Mouse (Mus musculus): Measurements from ENCODE around the gene Sirt6. TPM values are rescaled to one million over a fixed set of nuclear protein-coding genes. Genes with fewer than 3 reads are reported as not detected.

Sirt6 gene
- polyA plus RNA-seq (2017; shearing (Covaris generic)), result 19.4 TPM

DNA sequence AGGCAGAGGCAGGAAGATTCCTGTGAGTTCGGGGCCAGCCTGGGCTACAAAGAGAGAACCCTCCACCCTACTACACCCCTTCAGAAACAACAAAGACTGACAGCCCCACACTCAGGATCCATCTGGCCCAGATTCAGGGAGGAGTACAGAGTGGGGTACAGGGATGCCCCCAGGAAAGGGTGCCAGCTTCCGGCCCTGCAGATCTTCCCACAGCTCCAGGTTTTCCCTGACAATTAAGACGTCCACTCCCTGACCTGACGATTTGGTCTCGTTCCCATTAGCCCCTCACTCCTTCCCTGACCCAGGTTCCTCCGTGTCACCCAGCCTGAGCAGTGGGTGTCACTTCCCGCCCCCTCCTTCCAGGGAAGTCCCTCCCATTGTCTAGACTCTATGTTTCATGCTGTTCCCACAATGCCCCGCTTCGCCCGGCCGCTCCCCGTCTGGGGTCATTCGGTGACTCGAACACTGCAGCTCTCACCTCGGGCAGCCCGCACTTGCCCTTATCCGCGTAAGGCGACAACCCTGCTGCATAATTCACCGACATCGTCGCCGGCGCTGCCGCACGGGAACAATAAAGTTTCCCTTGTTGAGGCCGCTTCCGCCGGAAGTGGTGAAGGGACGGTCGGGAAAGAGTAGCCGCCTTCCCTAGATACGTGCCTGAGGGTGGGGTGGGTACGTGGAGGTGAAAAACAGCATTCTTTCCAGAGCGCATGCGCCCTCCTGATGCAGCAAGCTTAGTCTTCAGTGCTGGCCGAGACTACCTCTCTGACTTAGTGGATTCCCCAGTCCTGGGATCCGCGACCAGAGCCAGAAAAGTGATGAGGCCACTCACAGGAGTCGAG lies at the start of gene Sirt6:
TSS of gene Sirt6 (minus strand) at position 804 of the 842 bp plus-strand sequence.

DNA sequence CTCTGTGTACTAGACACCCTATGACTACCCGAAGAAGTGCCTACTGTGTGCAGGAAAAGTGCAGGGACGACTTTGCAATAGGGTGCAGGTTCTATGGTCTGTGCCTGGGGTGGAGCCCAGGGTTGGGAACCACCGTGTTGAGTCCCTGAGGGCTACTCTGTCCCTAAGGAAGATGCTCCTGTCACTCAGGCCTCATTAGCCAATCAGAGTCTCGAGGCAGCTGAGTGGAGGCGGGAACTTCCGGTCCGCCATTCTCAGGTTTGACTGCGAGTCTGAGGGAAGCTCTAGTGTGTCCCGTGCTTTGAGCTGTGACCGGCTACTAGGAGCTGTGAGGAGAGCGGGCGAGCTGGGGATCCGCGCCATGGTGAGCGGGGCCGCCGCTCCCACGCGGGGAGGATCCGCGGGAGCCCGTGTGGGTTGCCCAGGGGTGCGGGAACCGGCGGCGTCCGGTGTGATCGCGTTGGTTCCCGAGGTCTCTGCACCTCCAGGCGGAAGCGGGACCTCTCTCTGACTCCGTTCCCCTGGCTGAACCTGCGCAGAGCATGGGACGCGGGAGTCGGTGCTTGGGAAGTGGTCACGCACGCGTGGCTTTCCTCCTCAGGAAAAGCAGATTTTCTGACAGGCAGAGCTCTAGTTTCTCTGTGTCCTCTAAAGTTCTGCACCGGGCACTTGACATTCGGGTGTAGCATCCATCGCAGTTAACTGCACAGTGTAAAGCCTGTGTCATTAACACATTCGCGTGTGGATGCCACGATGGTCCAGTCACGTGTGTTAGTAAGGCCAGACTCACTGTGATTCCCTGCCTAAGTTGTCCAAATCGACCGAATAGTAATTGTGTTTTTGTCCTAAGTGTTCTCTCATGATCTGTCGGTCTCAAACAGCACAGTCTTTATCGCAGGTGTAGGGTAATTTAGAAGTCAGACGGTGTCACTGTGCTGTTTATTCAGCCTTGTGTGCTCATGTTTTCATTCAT lies 21.5 kb upstream of the Sirt6 start, which contains the start of gene Gm10778:
TSS of gene Gm10778 (plus strand) at position 257 of the 973 bp plus-strand sequence.

DNA sequence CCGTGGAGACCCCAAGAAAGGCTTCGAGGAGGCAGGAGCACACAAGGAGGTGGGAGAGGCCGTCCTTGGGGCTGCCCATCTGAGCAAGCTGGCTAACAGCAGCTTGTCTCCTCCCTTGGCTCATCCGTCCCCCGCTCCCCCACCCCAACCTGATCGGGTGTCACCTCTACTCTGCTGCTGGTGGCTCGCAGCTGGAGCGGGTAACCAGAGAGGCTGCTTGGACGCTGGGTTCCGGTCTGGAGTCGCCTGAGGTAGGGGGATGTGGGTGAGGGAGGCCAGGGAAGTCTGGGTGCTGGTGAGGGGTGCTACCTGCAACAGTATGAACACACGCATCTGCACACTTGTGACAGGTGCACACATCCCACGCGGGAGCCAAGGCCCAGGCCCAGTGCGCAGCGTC lies 793 bp upstream of the Sirt6 start, which contains the start of gene Ankrd24:
TSS of gene Ankrd24 (plus strand) at position 151 of the 400 bp plus-strand sequence.

DNA sequence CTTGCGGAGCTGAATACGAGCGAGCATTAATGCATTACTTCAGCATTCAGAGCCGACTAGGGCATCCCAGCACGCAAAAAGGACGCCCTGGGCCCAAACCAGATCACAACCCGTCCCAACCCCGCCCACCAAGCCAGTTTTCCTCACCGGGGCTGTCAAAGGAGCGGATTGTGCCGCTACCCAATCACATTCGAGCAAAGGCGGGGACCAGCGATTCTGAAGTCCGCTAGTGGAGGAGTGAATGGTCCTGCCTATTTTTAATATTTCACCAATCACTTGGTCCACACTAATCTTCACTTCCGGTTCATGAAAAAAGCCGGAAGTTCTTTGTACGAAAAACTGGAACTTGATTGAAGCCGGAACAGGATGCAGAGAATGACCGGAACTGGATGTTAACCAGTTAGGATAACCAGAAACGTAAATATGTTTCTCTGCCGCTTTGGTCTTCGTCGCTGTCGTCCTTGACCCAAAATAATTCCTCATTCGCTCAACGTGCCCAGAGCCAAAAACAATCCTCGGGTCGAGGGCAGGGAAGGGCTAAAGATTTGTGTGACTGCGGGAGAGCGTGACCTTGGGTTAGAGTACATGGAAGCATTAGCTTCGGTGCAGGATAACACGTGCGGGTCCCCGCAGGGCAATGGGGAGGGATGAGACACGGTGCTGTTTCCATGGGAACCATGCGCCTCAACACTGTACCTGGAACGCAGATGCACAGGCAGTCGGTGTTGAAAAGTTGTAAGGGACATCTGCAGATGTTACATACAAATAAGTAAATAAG lies 21.4 kb downstream of the Sirt6 start, which contains the start of gene BC025920:
TSS of gene BC025920 (plus strand) at position 297 of the 778 bp plus-strand sequence.

DNA sequence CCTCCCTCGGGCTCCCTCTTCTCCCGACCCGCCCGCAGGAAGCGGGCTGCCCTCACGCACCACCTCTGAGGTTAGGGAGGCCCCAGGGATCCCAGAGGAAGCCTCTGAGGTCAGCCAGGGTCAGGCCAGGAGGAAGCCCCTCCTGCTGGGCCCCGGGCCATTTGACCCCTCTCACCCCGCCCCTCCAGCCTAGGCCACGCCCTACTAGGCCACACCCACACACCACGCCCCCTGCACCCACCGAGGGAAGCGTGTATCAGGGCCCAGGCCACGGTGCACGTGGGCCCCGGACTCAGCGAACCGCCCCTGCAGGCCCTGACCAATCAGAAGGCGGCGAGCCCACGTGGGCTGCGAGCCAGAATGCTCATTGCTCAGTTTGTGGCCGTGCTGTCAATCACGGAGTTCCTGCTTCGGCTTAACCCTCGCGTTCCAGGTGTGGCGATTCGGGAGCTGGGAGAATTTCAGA lies 26.8 kb downstream of the Sirt6 start, which contains the start of gene Tle6:
TSS of gene Tle6 (minus strand) at position 336 of the 466 bp plus-strand sequence.

DNA sequence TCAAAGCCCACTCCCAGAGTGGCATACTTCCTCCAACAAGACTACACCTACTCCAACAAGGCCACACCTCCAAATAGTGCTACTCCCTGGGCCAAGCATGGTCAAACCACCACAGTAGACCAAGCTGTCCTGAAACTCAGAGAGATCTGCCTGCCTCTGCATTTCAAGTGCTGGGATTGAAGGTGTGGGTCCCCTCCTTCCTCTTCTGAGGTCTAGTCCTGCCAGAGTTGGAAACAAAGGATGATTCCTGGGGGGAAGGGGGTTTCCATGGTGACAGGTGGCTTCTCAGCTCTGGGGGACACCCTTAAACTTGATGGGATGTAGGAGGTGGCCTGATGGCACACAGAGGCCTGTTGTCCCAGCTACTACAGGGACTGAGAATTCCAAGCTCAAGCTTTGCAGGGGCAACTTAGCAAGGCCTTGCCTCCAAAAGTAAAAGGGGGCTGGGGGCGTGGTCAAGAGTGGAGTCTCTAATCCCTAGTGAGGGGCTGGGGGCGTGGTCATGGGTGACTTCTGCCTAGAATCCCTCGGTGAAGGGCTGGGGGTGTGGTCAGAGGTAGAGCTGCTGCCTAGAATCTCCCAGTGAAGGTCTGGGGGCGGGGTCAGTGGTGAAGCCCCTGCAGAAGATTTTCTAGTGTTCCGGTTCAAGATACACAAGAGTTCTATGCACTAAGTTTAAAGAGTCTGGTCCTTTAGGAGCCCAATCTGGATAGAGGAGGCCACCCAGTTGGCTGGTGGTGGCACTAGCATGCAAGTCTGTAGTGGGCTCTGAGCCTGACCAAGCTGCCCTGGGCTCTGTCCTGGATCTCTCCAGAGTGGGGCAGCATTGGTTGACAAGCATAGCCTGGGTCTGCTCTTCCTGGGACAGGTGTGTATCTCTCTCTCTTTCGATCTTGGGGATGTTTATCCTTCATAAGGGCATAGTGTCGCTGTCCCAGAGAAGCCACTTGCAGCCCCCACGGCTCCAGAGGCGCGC lies 53.2 kb downstream of the Sirt6 start, which contains the start of gene Tle2:
TSS of gene Tle2 (plus strand) at position 481 of the 976 bp plus-strand sequence.

Other genes with a start within 250 kb of the Sirt6 start
- 65.5 TPM for gene Fzr1, start 249.3 kb downstream of the Sirt6 start, polyA plus RNA-seq (2017; shearing (Covaris generic))
- 44.3 TPM for gene Dohh, start 243.4 kb downstream of the Sirt6 start, polyA plus RNA-seq (2017; shearing (Covaris generic))
- 5.8 TPM for gene Gm48551, start 243.3 kb downstream of the Sirt6 start, polyA plus RNA-seq (2017; shearing (Covaris generic))
- gene Gm48552, start 238.8 kb downstream of the Sirt6 start, polyA plus RNA-seq (2017; shearing (Covaris generic)), result 0.75 TPM
- 6.1 TPM for gene Smim24, start 234.7 kb downstream of the Sirt6 start, polyA plus RNA-seq (2017; shearing (Covaris generic))
- gene Nfic, start 172.2 kb downstream of the Sirt6 start, polyA plus RNA-seq (2017; shearing (Covaris generic)), result 21.0 TPM
- gene Celf5, start 145.1 kb downstream of the Sirt6 start, polyA plus RNA-seq (2017; shearing (Covaris generic)), result 0.20 TPM
- gene Ncln, start 131.4 kb downstream of the Sirt6 start, polyA plus RNA-seq (2017; shearing (Covaris generic)), result 164 TPM
- gene S1pr4, start 127.7 kb downstream of the Sirt6 start, polyA plus RNA-seq (2017; shearing (Covaris generic)), result 90.1 TPM
- gene Gna15, start 103.6 kb downstream of the Sirt6 start, polyA plus RNA-seq (2017; shearing (Covaris generic)), result 18.1 TPM
- gene Gna11, start 82.6 kb downstream of the Sirt6 start, polyA plus RNA-seq (2017; shearing (Covaris generic)), result 17.2 TPM
- 1,254 TPM for gene Aes, start 68.3 kb downstream of the Sirt6 start, polyA plus RNA-seq (2017; shearing (Covaris generic))
- 2.0 TPM for gene Tle2, start 53.2 kb downstream of the Sirt6 start, polyA plus RNA-seq (2017; shearing (Covaris generic))
- 2.0 TPM for gene Tle6, start 26.7 kb downstream of the Sirt6 start, polyA plus RNA-seq (2017; shearing (Covaris generic))
- 2.8 TPM for gene BC025920, start 21.5 kb downstream of the Sirt6 start, polyA plus RNA-seq (2017; shearing (Covaris generic))
- gene Ankrd24, start 743 bp upstream of the Sirt6 start, polyA plus RNA-seq (2017; shearing (Covaris generic)), result 2.4 TPM
- gene Gm10778, start 21.3 kb upstream of the Sirt6 start, polyA plus RNA-seq (2017; shearing (Covaris generic)), result 9.1 TPM
- gene Zfp433, start 77.0 kb upstream of the Sirt6 start, polyA plus RNA-seq (2017; shearing (Covaris generic)), result 22.8 TPM
- gene Gm3055, start 143.4 kb upstream of the Sirt6 start, polyA plus RNA-seq (2017; shearing (Covaris generic)), result 5.7 TPM
- gene Gm4767, start 184.4 kb upstream of the Sirt6 start, polyA plus RNA-seq (2017; shearing (Covaris generic)), result 6.3 TPM
- 7.0 TPM for gene Gm32687, start 236.1 kb upstream of the Sirt6 start, polyA plus RNA-seq (2017; shearing (Covaris generic))

Measured in CD4-positive, CD25-positive, alpha-beta regulatory T cell (primary cell).